Mouse (Mus musculus) left cerebral cortex, adult 8-10 months (tissue): ENCODE results near the gene Pate2. TPM values are rescaled to one million over a fixed set of nuclear protein-coding genes. Genes with fewer than 3 reads are reported as not detected.
A peak's percentile ranks its signal among the peaks of the same experiment; 100 is the strongest.
"Not testable (repeated sequence)": the region's sequence is repeated elsewhere in the genome, so short reads cannot be mapped to it uniquely, and the experiment has no call there.

Source experiments
- DNase-seq, 2 experiments: peaks; one replicate each; pipeline ENCODE4 v3.0.0; 2022; ENCODE audit warnings: low spot score in 2 of 2
- total RNA-seq, 4 experiments: library from RNA; stranded (reverse); gene quantifications; 2 replicates each; pipeline ENCODE4 v1.2.4; 2022

Gene Pate2
- total RNA-seq, 4 experiments from 2014 or later: 0.77 to 1.9 (median 0.79) TPM

DNA sequence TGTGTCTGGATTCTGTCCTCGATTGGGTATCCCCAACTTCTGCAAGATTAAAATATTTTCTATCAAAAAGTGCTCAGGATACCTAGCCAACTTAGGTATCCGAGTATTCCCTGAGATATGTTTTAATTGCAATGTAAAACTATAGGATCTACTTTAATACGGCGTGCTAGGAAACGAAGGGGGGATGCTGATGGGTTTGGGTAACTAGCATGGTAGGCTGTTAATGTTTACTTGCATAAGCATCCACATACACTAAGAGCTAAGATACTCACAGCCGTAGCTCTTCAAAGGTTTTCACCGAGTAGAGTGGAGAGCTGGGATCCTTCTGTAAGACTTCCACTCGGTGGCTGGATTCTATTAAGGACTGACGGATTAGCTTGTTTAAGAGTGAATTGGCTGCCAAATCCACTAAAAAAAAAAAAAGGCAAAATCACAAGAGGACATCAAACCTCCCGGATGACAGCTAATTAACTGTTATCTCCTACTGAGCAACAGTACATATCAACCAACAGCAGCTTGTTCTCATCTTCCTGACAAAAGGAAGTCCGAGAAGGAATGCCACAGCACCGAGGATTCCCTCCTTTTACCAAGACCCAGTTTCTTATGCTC, 13.5 kb upstream of the Pate2 start:
- no peak for DNase-seq

- peak; percentile 72 to 80 for DNase-seq
Measured at GRCm38 (mm10) chr9:35558257-35559008, 11.7 kb upstream of the Pate2 start, which contains the start of the genes Ddx25 and Pus3. Gene Ddx25 (minus strand): TSS chr9:35558528. Gene Pus3 (plus strand): TSS chr9:35558595.

DNA sequence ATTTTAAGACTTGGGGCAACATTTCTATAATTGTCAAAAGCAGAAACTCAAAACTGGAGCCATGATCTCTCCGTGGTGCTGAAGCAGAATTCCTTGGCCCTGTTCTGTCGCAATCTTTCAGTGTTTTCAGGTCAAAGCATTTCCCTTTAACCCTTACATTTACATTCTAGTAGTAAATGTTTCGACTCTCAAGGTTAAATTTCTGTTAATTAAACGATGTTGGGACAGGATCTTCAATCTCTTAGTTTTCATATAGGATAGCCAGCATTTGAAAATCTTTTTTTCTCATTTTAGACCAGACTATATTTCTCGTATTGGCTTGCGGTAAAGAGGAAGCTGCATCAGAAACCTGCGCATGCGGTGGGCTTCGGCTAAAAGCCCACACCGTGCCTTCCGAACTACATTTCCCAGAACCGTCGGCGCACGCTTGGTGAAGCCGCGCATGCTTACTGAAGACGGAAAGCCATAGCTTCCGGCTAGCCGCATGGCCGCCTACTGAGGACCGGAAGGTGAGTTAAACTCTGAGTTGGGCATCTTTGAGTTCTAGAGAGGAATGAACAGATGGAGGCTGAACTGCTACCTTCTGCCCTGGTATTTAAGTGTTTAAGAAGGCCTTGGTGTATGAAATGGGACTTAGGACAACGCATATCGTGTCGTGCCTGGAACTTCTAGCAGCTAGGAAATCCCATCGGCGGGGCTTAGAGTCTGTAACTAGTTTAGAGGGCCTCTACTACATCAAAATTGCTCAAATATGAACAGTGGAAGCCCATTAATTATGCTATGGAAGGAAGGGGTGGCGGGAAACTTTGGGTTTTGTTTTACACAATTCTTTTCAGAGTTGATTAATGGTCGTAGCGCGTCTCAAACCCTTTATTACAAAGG, 10.8 kb upstream of the Pate2 start:
- peak; percentile 59 to 84 for DNase-seq

- DNase-seq: no peak
Measured at GRCm38 (mm10) chr9:35561076-35561475, 9.0 kb upstream of the Pate2 start.

- no peak for DNase-seq
Measured at GRCm38 (mm10) chr9:35561583-35561982, 8.5 kb upstream of the Pate2 start.

GRCm38 (mm10) chr9:35564536-35565240, 5.4 kb upstream of the Pate2 start:
- no peak for DNase-seq

- DNase-seq: no peak
Measured at GRCm38 (mm10) chr9:35567995-35568394, 2.1 kb upstream of the Pate2 start.

DNA sequence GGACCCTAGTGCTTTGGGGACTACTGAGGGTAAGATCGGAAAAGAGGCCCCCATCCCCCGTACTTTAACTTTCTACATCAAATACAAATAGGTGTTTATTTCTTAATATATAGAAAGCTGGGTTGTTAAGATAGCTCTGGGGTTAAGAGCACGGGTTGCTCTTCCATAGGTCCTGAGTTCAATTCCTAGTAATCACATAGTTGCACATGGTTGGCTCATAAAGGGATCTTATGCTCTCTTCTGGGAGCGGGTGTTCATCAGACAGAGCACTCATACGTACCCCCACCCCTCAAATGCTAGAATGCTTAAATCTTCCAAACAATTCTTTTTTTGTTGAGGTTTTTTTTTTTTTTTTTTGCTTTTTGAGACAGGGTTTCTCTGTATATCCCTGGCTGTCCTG, 579 bp downstream of the Pate2 start:
- DNase-seq: no peak

- DNase-seq: no peak
Measured at GRCm38 (mm10) chr9:35574416-35574815, 4.3 kb downstream of the Pate2 start.

GRCm38 (mm10) chr9:35587674-35588073, 17.6 kb downstream of the Pate2 start:
- DNase-seq: no peak

DNA sequence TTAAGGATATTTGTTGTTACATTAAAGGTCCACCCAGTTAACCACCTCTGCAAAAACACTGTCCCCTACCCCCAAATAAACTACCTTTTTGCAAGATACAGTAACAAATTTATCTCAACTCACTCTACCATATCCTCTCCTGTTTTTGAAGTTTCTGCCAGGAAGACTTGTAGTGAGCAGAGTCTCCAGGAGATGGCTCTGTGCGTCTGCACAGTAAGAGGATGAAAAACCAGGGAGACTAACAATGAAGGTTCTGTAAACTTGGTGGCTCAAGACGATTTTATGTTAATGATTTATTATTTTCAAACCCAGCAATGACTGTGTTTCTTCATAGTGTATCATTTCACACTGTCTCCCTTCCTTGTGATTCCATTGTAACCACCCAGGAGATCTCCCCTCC, 22.8 kb downstream of the Pate2 start:
- DNase-seq: no peak

- peak in 1 of 2 experiments; percentile 9 for DNase-seq
Measured at GRCm38 (mm10) chr9:35607647-35608405, 37.7 kb downstream of the Pate2 start.

- DNase-seq: no peak
Measured at GRCm38 (mm10) chr9:35611841-35612240, 41.8 kb downstream of the Pate2 start, which contains the start of gene Pate4. Gene Pate4 (minus strand): TSS chr9:35611941.

GRCm38 (mm10) chr9:35614005-35614404, 43.9 kb downstream of the Pate2 start:
- no peak for DNase-seq

- not testable (repeated sequence) for DNase-seq
Measured at GRCm38 (mm10) chr9:35616784-35617183, 46.7 kb downstream of the Pate2 start.

DNA sequence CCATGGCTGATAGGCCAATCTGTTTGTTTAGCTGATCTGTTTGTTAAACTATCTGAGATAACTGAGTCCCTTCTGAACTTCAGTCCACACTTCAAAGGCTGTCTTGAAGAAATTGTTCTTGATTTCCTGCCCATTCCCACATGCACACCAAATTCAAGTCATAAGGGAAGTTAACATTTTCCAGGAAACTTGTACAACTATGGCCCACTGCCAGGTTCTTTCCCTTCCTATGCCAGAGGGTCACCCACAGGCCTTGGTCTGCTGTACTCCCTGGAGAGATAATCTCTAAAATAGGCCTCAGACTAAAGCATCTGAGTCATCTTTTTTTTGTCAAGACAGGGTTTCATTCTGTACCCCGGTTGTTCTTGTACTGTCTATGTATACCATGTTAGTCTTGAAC, 62.9 kb downstream of the Pate2 start:
- DNase-seq: no peak

GRCm38 (mm10) chr9:35648102-35648501, 78.0 kb downstream of the Pate2 start, which contains the start of gene Pate3:
Gene Pate3 (minus strand): TSS chr9:35648202.
- DNase-seq: no peak

DNA sequence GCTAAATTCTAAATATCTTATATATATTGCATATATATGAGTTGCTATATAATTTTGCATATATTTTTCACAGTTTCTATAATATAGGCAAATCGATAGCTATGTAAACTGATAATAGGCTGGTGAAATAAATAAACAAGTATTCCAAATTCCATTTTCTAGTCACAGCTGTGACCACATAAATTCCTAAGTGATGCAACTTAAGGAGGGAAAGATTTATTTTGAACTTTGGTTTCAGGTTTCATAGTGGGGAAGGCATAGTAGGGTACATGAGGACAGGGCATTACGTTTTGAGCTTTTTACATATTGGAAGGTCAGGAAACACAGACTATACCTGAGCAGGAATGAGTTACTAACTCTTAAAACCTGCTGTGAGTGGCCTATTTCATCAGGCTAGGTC, 103.5 kb downstream of the Pate2 start:
- no peak for DNase-seq

DNA sequence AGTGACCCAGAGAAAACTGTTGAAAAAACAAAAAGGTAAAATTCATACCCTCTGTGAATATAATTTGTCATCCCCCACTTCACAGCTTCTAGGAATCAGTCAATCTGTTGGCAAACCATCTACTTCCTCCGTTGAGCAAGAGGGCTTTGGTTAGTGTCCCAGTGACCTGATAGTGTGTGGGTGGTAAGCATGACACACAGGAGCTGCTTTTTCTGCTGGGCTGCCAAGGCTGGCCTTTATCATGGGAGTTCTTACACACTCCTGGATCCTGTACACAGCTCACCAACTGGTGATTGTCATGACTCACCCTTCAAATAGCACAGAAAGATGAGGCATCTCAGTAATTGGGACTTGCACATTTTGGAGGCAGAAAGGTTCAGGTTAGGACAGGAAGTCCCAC, 116.9 kb downstream of the Pate2 start, which contains the start of gene Pate1:
Pate1 (minus strand) TSS at position 378 of the 400 bp plus-strand sequence.
- peak in 1 of 2 experiments; percentile 18 for DNase-seq

- DNase-seq: no peak
Measured at GRCm38 (mm10) chr9:35691924-35692323, 121.8 kb downstream of the Pate2 start.
